Mouse (Mus musculus) subcutaneous adipose tissue, adult 2 months (tissue): ENCODE measurements around the gene Scgb2b17. TPM values are rescaled to one million over a fixed set of nuclear protein-coding genes. Genes with fewer than 3 reads are reported as not detected.

Experiments used
- polyA plus RNA-seq: library from polyadenylated mRNA; depleted of rRNA; stranded (reverse); fragments of >200 nt; gene quantifications from 2 replicates; pipeline ENCODE4 v1.2.3, GENCODE M21; 2012; ENCODE audit warnings: low replicate concordance; rRNA removed

Gene Scgb2b17
- not detected in 2 replicates for polyA plus RNA-seq

DNA sequence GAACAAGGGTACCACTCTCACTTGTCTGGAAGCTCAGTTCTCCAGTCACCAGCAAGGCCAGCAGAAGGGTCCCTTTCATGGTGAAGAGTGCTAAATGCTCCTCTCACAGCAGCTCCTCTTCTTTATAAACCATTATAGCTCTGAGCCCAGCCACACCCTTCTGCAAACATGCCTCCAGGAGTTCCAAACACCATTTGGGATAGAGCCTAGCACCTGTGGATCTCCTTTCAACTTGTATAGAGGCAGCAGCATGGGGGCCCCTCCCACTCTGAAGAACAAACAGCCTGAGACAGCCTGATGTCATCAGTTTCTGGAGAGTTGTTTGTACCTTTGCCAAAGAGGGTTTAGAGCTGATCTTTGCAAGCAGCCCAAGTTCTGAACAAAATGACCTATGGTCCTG lies at the start of gene Scgb2b17:
TSS of gene Scgb2b17 (minus strand) at position 101 of the 400 bp plus-strand sequence.

DNA sequence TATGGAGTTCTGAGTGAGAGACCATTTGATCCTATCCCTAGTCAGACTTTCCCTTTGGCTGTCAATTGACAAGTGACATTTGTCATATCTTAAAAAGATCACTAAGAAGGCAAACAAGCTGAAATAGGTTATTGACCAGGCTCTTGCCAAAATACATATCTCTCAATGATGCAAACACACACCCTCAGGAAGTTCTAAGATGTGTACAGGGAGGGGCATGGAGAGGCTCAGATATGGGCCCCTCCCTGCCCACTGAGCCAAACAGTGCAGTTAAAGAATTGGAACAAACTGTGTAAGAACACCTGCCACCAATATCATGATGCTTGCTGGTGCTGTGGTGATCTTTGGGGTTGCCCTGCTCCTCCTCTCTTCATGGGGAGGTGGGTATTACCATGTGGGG lies 6.8 kb upstream of the Scgb2b17 start, which contains the start of gene Scgb1b17:
TSS of gene Scgb1b17 (plus strand) at position 301 of the 400 bp plus-strand sequence.

Other genes with a start within 250 kb of the Scgb2b17 start
- gene Scgb2b15, start 226.9 kb downstream of the Scgb2b17 start, polyA plus RNA-seq: not detected in 2 replicates
- gene Scgb1b15, start 220.0 kb downstream of the Scgb2b17 start, polyA plus RNA-seq: not detected in 2 replicates
- not detected in 2 replicates for gene Scgb1b17, start 6.9 kb upstream of the Scgb2b17 start, polyA plus RNA-seq
- not detected in 2 replicates for gene Scgb2b18, start 117.3 kb upstream of the Scgb2b17 start, polyA plus RNA-seq
- gene Scgb1b18, start 129.0 kb upstream of the Scgb2b17 start, polyA plus RNA-seq: not detected in 2 replicates
- not detected in 2 replicates for gene Scgb2b19, start 223.8 kb upstream of the Scgb2b17 start, polyA plus RNA-seq
- not detected in 2 replicates for gene Scgb1b19, start 230.7 kb upstream of the Scgb2b17 start, polyA plus RNA-seq